Mouse (Mus musculus) MEL (cell line): ENCODE results near the gene Iqcj.

Experiments
- CTCF ChIP-seq, 3 experiments: IDR thresholded peaks in 2 of 3; conservative IDR thresholded peaks in 1 of 3; 2 replicates each; pipeline ENCODE4 v1.5.1; 2011 to 2012; ENCODE audit warnings: low read length in 3 of 3, low read depth in 2 of 3, mild to moderate bottlenecking in 2 of 3, improper control_type of control experiment in 1 of 3, inconsistent platforms in 1 of 3, mixed read lengths in 1 of 3, moderate library complexity in 1 of 3; ENCODE audit not compliant: control insufficient read depth in 1 of 3, insufficient read depth in 1 of 3, poor library complexity in 1 of 3, severe bottlenecking in 1 of 3
- TCF12 ChIP-seq: IDR thresholded peaks from 2 replicates; pipeline ENCODE4 v1.6.1; 2014; ENCODE audit warnings: low read depth, mild to moderate bottlenecking, inconsistent platforms, low read length, improper control_type of control experiment, moderate library complexity

DNA sequence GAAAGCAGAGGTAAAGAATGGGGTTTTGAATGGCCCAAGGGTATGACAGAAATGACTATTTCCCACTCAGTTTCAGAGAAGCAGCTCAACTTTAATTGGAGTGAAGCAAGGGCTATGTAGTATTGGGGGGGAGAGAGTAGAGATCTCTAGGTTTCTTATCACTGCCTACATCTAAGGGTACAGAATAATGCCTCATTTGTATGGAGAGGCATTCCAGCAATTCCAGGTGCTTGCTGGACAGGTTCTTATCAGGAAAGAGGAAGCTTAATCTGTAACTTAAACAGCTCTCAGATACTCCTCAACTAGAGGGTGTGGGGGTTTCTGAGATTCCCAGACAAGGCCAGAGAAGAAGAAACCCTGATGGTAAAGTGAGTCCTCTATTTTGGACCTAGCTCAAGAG is 120.3 kb downstream of the Iqcj start:
- TF ChIP-seq TCF12 (no peak), CTCF (IDR thresholded peaks at IDR 0.05 in 2 of 3, conservative IDR thresholded peaks at IDR 0.05 in 1 of 3; ENCODE audit: control insufficient read depth in 1 of 3, insufficient read depth in 1 of 3, low read depth in 2 of 3, low read length in 3 of 3, poor library complexity in 1 of 3, severe bottlenecking in 1 of 3) (no peak)
